Mouse (Mus musculus) ES-Bruce4 (cell line): ENCODE measurements at regions not wholly inside any gene's neighbourhood (a gene's known extent, or its start where the extent isn't known, plus 50 kb on each side); places are given as distances from the start of the nearest gene placed in this dataset.

Source experiments
- CTCF ChIP-seq: IDR thresholded peaks from one replicate; pipeline ENCODE4 v1.8.1; 2011; ENCODE audit warnings: low read depth, low read length
- EP300 ChIP-seq: IDR thresholded peaks from 2 replicates; pipeline ENCODE4 v1.6.1; 2011; ENCODE audit warnings: low read depth, low read length; ENCODE audit not compliant: insufficient read depth
- POLR2A ChIP-seq: IDR thresholded peaks from one replicate; pipeline ENCODE4 v1.8.1; 2011; ENCODE audit warnings: low read length; ENCODE audit not compliant: insufficient read depth

DNA sequence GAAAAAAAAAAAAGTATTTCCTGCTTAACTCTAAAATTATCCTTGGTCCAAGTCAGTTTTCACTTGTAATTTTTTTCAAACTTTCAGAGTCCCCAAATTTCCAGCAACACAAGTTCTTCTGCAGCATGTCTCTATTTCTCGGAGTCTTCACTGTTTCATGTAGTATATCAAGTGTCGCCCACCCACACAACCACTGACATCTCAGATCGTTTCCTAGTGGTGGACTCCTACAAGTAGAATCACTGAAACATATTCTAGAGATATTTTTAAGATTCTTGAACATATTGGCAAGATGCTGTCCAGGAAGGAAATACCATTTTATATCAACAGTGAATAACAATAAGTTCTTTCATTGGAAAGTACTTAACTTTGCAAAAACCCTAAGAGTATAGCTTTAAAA lies 89.1 kb upstream of the Robo2 start:
- TF ChIP-seq CTCF (no peak), POLR2A (no peak), EP300 (no peak)
